Mouse (Mus musculus): ENCODE results near the gene Slc24a3. TPM values are rescaled to one million over a fixed set of nuclear protein-coding genes. Genes with fewer than 3 reads are reported as not detected.

Slc24a3 gene
- polyA plus RNA-seq, 1 experiment = 54.2 TPM

GRCm38 (mm10) chr2:145597866-145598265 lies 430.3 kb downstream of the Slc24a3 start:
- TF ChIP-seq CTCF (IDR thresholded peaks at IDR 0.05; ENCODE audit: extremely low read depth, insufficient read depth, low read length) (no peak), POLR2A (IDR thresholded peaks at IDR 0.05; ENCODE audit: extremely low read depth, insufficient read depth, low read length) (no peak)
- H3K4me3 ChIP-seq (ENCODE audit: insufficient read depth, low read length) = no peak overlapping the region
- no peak overlapping the region for H3K27ac ChIP-seq (ENCODE audit: insufficient read depth, low read length)
- H3K4me1 ChIP-seq (ENCODE audit: control insufficient read depth, insufficient read depth, low read length) = no peaks in the 10 kb centered on the region

GRCm38 (mm10) chr2:145607844-145608243 lies 440.3 kb downstream of the Slc24a3 start:
- no peaks in the 10 kb centered on the region for H3K4me1 ChIP-seq (ENCODE audit: control insufficient read depth, insufficient read depth, low read length)
- no peak overlapping the region for H3K4me3 ChIP-seq (ENCODE audit: insufficient read depth, low read length)
- TF ChIP-seq CTCF (IDR thresholded peaks at IDR 0.05; ENCODE audit: extremely low read depth, insufficient read depth, low read length) = no peak
- no peak for TF ChIP-seq POLR2A (IDR thresholded peaks at IDR 0.05; ENCODE audit: extremely low read depth, insufficient read depth, low read length)
- H3K27ac ChIP-seq (ENCODE audit: insufficient read depth, low read length) = no peak overlapping the region

- Histone ChIP-seq H3K4me3 (ENCODE audit: insufficient read depth, low read length) (no peak overlapping the region), H3K4me1 (ENCODE audit: control insufficient read depth, insufficient read depth, low read length) (no peaks in the 10 kb centered on the region), H3K27ac (ENCODE audit: insufficient read depth, low read length) (no peak overlapping the region)
- TF ChIP-seq CTCF (IDR thresholded peaks at IDR 0.05; ENCODE audit: extremely low read depth, insufficient read depth, low read length) (peak; percentile 82), POLR2A (IDR thresholded peaks at IDR 0.05; ENCODE audit: extremely low read depth, insufficient read depth, low read length) (no peak)
These were observed 443.5 kb downstream of the Slc24a3 start for GRCm38 (mm10) chr2:145610796-145611705.

- no peak overlapping the region for H3K4me3 ChIP-seq (ENCODE audit: insufficient read depth, low read length)
- H3K27ac ChIP-seq (ENCODE audit: insufficient read depth, low read length) = no peak overlapping the region
- TF ChIP-seq POLR2A (IDR thresholded peaks at IDR 0.05; ENCODE audit: extremely low read depth, insufficient read depth, low read length) (no peak), CTCF (IDR thresholded peaks at IDR 0.05; ENCODE audit: extremely low read depth, insufficient read depth, low read length) (peak; percentile 27; the same call in 1 of the 2 replicates)
- no peaks in the 10 kb centered on the region for H3K4me1 ChIP-seq (ENCODE audit: control insufficient read depth, insufficient read depth, low read length)
These were observed 445.4 kb downstream of the Slc24a3 start for GRCm38 (mm10) chr2:145612937-145613336.

GRCm38 (mm10) chr2:145613705-145614104 lies 446.2 kb downstream of the Slc24a3 start:
- Histone ChIP-seq H3K4me3 (ENCODE audit: insufficient read depth, low read length) (no peak overlapping the region), H3K4me1 (ENCODE audit: control insufficient read depth, insufficient read depth, low read length) (no peaks in the 10 kb centered on the region), H3K27ac (ENCODE audit: insufficient read depth, low read length) (no peak overlapping the region)
- no peak for TF ChIP-seq POLR2A (IDR thresholded peaks at IDR 0.05; ENCODE audit: extremely low read depth, insufficient read depth, low read length)
- TF ChIP-seq CTCF (IDR thresholded peaks at IDR 0.05; ENCODE audit: extremely low read depth, insufficient read depth, low read length) = no peak

GRCm38 (mm10) chr2:145619688-145620087 lies 452.1 kb downstream of the Slc24a3 start:
- Histone ChIP-seq H3K27ac (ENCODE audit: insufficient read depth, low read length) (no peak overlapping the region), H3K4me3 (ENCODE audit: insufficient read depth, low read length) (no peak overlapping the region), H3K4me1 (ENCODE audit: control insufficient read depth, insufficient read depth, low read length) (no peaks in the 10 kb centered on the region)
- TF ChIP-seq POLR2A (IDR thresholded peaks at IDR 0.05; ENCODE audit: extremely low read depth, insufficient read depth, low read length) (no peak), CTCF (IDR thresholded peaks at IDR 0.05; ENCODE audit: extremely low read depth, insufficient read depth, low read length) (no peak)

GRCm38 (mm10) chr2:145620709-145621108 lies 453.2 kb downstream of the Slc24a3 start:
- Histone ChIP-seq H3K4me1 (ENCODE audit: control insufficient read depth, insufficient read depth, low read length) (no peaks in the 10 kb centered on the region), H3K4me3 (ENCODE audit: insufficient read depth, low read length) (no peak overlapping the region), H3K27ac (ENCODE audit: insufficient read depth, low read length) (no peak overlapping the region)
- no peak for TF ChIP-seq CTCF (IDR thresholded peaks at IDR 0.05; ENCODE audit: extremely low read depth, insufficient read depth, low read length)
- TF ChIP-seq POLR2A (IDR thresholded peaks at IDR 0.05; ENCODE audit: extremely low read depth, insufficient read depth, low read length) = no peak

- TF ChIP-seq POLR2A (IDR thresholded peaks at IDR 0.05; ENCODE audit: extremely low read depth, insufficient read depth, low read length) = no peak
- TF ChIP-seq CTCF (IDR thresholded peaks at IDR 0.05; ENCODE audit: extremely low read depth, insufficient read depth, low read length) = no peak
These were observed 453.6 kb downstream of the Slc24a3 start for GRCm38 (mm10) chr2:145621119-145621518.

GRCm38 (mm10) chr2:145631123-145631798 lies 463.7 kb downstream of the Slc24a3 start:
- TF ChIP-seq POLR2A (IDR thresholded peaks at IDR 0.05; ENCODE audit: extremely low read depth, insufficient read depth, low read length) (no peak), CTCF (IDR thresholded peaks at IDR 0.05; ENCODE audit: extremely low read depth, insufficient read depth, low read length) (no peak)
- Histone ChIP-seq H3K27ac (ENCODE audit: insufficient read depth, low read length) (no peak overlapping the region), H3K4me3 (ENCODE audit: insufficient read depth, low read length) (no peak overlapping the region), H3K4me1 (ENCODE audit: control insufficient read depth, insufficient read depth, low read length) (no peaks in the 10 kb centered on the region)

More at GRCm38 (mm10) chr2:145621119-145621518, 453.6 kb downstream of the Slc24a3 start:
- H3K4me3 ChIP-seq (ENCODE audit: insufficient read depth, low read length) = no peak overlapping the region
- no peaks in the 10 kb centered on the region for H3K4me1 ChIP-seq (ENCODE audit: control insufficient read depth, insufficient read depth, low read length)
- no peak overlapping the region for H3K27ac ChIP-seq (ENCODE audit: insufficient read depth, low read length)
